Mouse (Mus musculus) CH12.LX (cell line): ENCODE data around the gene Gm7361. TPM values are rescaled to one million over a fixed set of nuclear protein-coding genes. Genes with fewer than 3 reads are reported as not detected.

Experiments
- polyA plus RNA-seq: library from polyadenylated mRNA; unstranded; fragments of >175 nt; gene quantifications from 2 replicates; pipeline ENCODE4 v1.2.1, GENCODE M21; 2012; ENCODE audit warnings: low read depth; ENCODE audit not compliant: insufficient read length
- total RNA-seq, 2 experiments: library from RNA; depleted of rRNA; stranded (reverse); fragments of 300-350 nt in 1 of 2; fragments of >200 nt in 1 of 2; gene quantifications; 2 replicates each; pipeline ENCODE4 v1.2.3; 2012 to 2014

The Gm7361 gene
- total and polyA plus RNA-seq, 3 experiments = not detected

Other genes with a start within 250 kb of the Gm7361 start
- gene Gm5862, start 234.8 kb upstream of the Gm7361 start, total RNA-seq (2012; rRNA removed) = not detected in 2 replicates
- gene Gm5862, start 234.8 kb upstream of the Gm7361 start, total RNA-seq (2014; rRNA removed) = not detected in 2 replicates
- not detected in 2 replicates for gene Gm5862, start 234.8 kb upstream of the Gm7361 start, polyA plus RNA-seq
- not detected in 2 replicates for gene Speer4a, start 218.1 kb upstream of the Gm7361 start, total RNA-seq (2012; rRNA removed)
- not detected in 2 replicates for gene Speer4a, start 218.1 kb upstream of the Gm7361 start, total RNA-seq (2014; rRNA removed)
- not detected in 2 replicates for gene Speer4a, start 218.1 kb upstream of the Gm7361 start, polyA plus RNA-seq
- gene Gm7347, start 199.1 kb upstream of the Gm7361 start, total RNA-seq (2012; rRNA removed) = not detected in 2 replicates
- not detected in 2 replicates for gene Gm7347, start 199.1 kb upstream of the Gm7361 start, total RNA-seq (2014; rRNA removed)
- gene Gm7347, start 199.1 kb upstream of the Gm7361 start, polyA plus RNA-seq = not detected in 2 replicates
- gene Gm10471, start 168.4 kb upstream of the Gm7361 start, total RNA-seq (2012; rRNA removed) = not detected in 2 replicates
- gene Gm10471, start 168.4 kb upstream of the Gm7361 start, total RNA-seq (2014; rRNA removed) = not detected in 2 replicates
- not detected in 2 replicates for gene Gm10471, start 168.4 kb upstream of the Gm7361 start, polyA plus RNA-seq
- not detected in 2 replicates for gene 5031410I06Rik, start 152.3 kb upstream of the Gm7361 start, total RNA-seq (2012; rRNA removed)
- gene 5031410I06Rik, start 152.3 kb upstream of the Gm7361 start, total RNA-seq (2014; rRNA removed) = not detected in 2 replicates
- not detected in 2 replicates for gene 5031410I06Rik, start 152.3 kb upstream of the Gm7361 start, polyA plus RNA-seq
- not detected in 2 replicates for gene Gm10220, start 136.3 kb upstream of the Gm7361 start, total RNA-seq (2012; rRNA removed)
- gene Gm10220, start 136.3 kb upstream of the Gm7361 start, total RNA-seq (2014; rRNA removed) = not detected in 2 replicates
- not detected in 2 replicates for gene Gm10220, start 136.3 kb upstream of the Gm7361 start, polyA plus RNA-seq